26 mouse cellular contexts compared by ENCODE assay signal in the genomic region with DNA sequence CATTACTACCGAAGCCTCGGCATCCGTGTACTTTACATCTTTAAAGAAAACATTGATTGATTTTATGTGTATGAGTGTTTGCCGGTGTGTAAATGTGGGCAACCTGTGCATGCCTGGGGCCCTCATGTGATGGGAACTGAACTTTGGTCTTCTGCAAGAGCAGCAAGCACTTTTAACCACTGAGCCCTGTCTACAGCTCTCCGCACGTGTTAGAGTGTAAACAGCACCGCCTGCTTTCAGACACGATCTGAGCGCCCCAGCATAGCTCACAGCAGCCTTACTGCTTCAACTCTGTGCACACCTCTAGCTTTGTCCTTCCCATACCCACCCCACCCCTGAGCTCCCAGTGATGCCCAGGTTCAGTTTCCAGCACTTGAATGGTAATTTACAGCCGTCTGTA. TPM values are rescaled to one million over a fixed set of nuclear protein-coding genes. Genes with fewer than 3 reads are reported as not detected.
DNase-seq lines count a peak whose midpoint lies in the region; ATAC-seq and TF ChIP-seq lines count a peak whose summit lies in the region.
"Had no signal": no experiment of that assay in that cellular context is flagged by ENCODE, and none has a peak within 500 bp of the region (broad histone marks: within the 10 kb centered on the region; RNA-seq: fewer than 3 reads in every experiment).

No protein-coding gene starts in this region.

- TF ChIP-seq CTCF in stomach, postnatal 0 days (IDR thresholded peaks at IDR 0.05; ENCODE audit: low read depth): no peak

- H3K27ac ChIP-seq in liver, embryonic 11.5 days (ENCODE audit: low read depth, low read length): no peak overlapping the region
- H3K27ac ChIP-seq in stomach, postnatal 0 days (replicated peaks): no peak overlapping the region
- H3K27ac ChIP-seq: forebrain, embryonic 10.5 days; heart, adult 2 months; hindbrain, embryonic 13.5 days; layer of hippocampus, adult 2 months; midbrain, embryonic 12.5 days; neural tube, embryonic 15.5 days had no signal

- TF ChIP-seq EP300 in stomach, postnatal 0 days (optimal IDR thresholded peaks at IDR 0.05): no peak

- H3K4me2 ChIP-seq in liver, embryonic 11.5 days: no peak overlapping the region
- no peak overlapping the region for H3K4me2 ChIP-seq in stomach, postnatal 0 days (replicated peaks; ENCODE audit: low read depth)
- H3K4me2 ChIP-seq: hindbrain, embryonic 13.5 days; midbrain, embryonic 12.5 days; neural tube, embryonic 15.5 days had no signal

- H3K9me3 ChIP-seq in liver, embryonic 11.5 days (ENCODE audit: control insufficient read depth, low read length): no peaks in the 10 kb centered on the region
- no peaks in the 10 kb centered on the region for H3K9me3 ChIP-seq in stomach, postnatal 0 days (ENCODE audit: control insufficient read depth, low read length)
- H3K9me3 ChIP-seq: forebrain, embryonic 10.5 days; hindbrain, embryonic 13.5 days; midbrain, embryonic 12.5 days; neural tube, embryonic 15.5 days had no signal

- no peaks in the 10 kb centered on the region for H3K36me3 ChIP-seq in liver, embryonic 11.5 days (ENCODE audit: control insufficient read depth, insufficient read depth, low read length)
- H3K36me3 ChIP-seq in stomach, postnatal 0 days (ENCODE audit: control insufficient read depth, insufficient read depth, low read length): no peaks in the 10 kb centered on the region
- H3K36me3 ChIP-seq: forebrain, embryonic 10.5 days; hindbrain, embryonic 13.5 days; midbrain, embryonic 12.5 days; neural tube, embryonic 15.5 days had no signal

- no peak overlapping the region for H3K4me3 ChIP-seq in liver, embryonic 11.5 days (ENCODE audit: low read depth, low read length)
- H3K4me3 ChIP-seq in stomach, postnatal 0 days (ENCODE audit: low read depth, low read length): no peak overlapping the region
- H3K4me3 ChIP-seq: forebrain, embryonic 10.5 days; heart, adult 2 months; hindbrain, embryonic 13.5 days; layer of hippocampus, adult 2 months; midbrain, embryonic 12.5 days; neural tube, embryonic 15.5 days had no signal

- 78% methylated on average over 10 of the region's 10 CpGs for WGBS in liver, embryonic 11.5 days
- WGBS in stomach, postnatal 0 days: 58% methylated on average over 10 of the region's 10 CpGs

- H3K4me1 ChIP-seq in liver, embryonic 11.5 days (replicated peaks; ENCODE audit: control insufficient read depth, insufficient read depth, low read length): no peaks in the 10 kb centered on the region
- no peaks in the 10 kb centered on the region for H3K4me1 ChIP-seq in stomach, postnatal 0 days (replicated peaks; ENCODE audit: control insufficient read depth, insufficient read depth)
- H3K4me1 ChIP-seq: midbrain, embryonic 12.5 days had no signal

- ATAC-seq in liver, embryonic 11.5 days (replicated peaks; ENCODE audit: low FRiP score): no peak
- ATAC-seq in stomach, postnatal 0 days (ENCODE audit: low FRiP score, low TSS enrichment): peak; percentile 21; the same call in 1 of the 2 replicates
- ATAC-seq: Patski had no signal

- DNase-seq in kidney, adult 11 months: peak; percentile 55
- DNase-seq in kidney, adult 18-20 months: no peak
- peak; percentile 22 for DNase-seq in liver
- DNase-seq in liver, embryonic 11.5 days (ENCODE audit: low spot score): no peak
- peak; percentile 53 to 66 for DNase-seq in kidney, postnatal 36 days
- peak; percentile 30 for DNase-seq in stomach, postnatal 0 days (ENCODE audit: low spot score)
- no peak for DNase-seq in thymus, postnatal 14 days
- DNase-seq in Muller cell, postnatal 12 days (ENCODE audit: inconsistent ontology term): no peak
- DNase-seq: adrenal gland, adult 2 months; cerebellum, adult 11 months; cerebellum, adult 9-11 months; gastrocnemius, postnatal 25 days; heart, adult 2 months; lung, adult 2 months; lung, postnatal 14 days; right cerebral cortex, adult 18-20 months; right cerebral cortex, postnatal 4 days; thymus, adult 2 months had no signal

- H3K27me3 ChIP-seq in liver, embryonic 11.5 days (replicated peaks; ENCODE audit: control insufficient read depth, insufficient read depth, low read length): no peaks in the 10 kb centered on the region
- H3K27me3 ChIP-seq in stomach, postnatal 0 days (ENCODE audit: control insufficient read depth, insufficient read depth, low read length): no peaks in the 10 kb centered on the region
- H3K27me3 ChIP-seq: hindbrain, embryonic 13.5 days; midbrain, embryonic 12.5 days; neural tube, embryonic 15.5 days; Patski had no signal

- no peak overlapping the region for H3K9ac ChIP-seq in liver, embryonic 11.5 days (ENCODE audit: low read depth, low read length)
- no peak overlapping the region for H3K9ac ChIP-seq in stomach, postnatal 0 days (ENCODE audit: low read length)
- H3K9ac ChIP-seq: hindbrain, embryonic 13.5 days; midbrain, embryonic 12.5 days; neural tube, embryonic 15.5 days had no signal

RNA-seq across cellular contexts. Expression of a gene that starts 15.3 kb away (rescaled TPM):
- 78.7 and 82.3 TPM in 2 replicates for polyA plus RNA-seq in liver, embryonic 11.5 days (2014; fragmentation: Nextera tagmentation; extraction: Ambion mirVana)
- polyA plus RNA-seq in stomach, postnatal 0 days (2015; fragmentation: Nextera tagmentation; extraction: Ambion mirVana): 0.93 and 1.8 TPM in 2 replicates
- polyA plus RNA-seq: forebrain, embryonic 10.5 days; heart, adult 2 months; heart, embryonic 14.5 days; hindbrain, embryonic 13.5 days; limb, embryonic 11.5 days; midbrain, embryonic 12.5 days; neural tube, embryonic 15.5 days had no signal

Comparison
In these comparisons a context has a peak if more than half of its experiments do, and no peak if none do; other contexts are left out.
1. DNase-seq: peak in kidney, adult 11 months (single experiment), liver (single experiment), kidney, postnatal 36 days (2 of 2) and stomach, postnatal 0 days (single experiment); none in kidney, adult 18-20 months (single experiment), liver, embryonic 11.5 days (single experiment), thymus, postnatal 14 days (single experiment) and Muller cell, postnatal 12 days (single experiment).
2. RNA of a gene that starts 15.3 kb away (polyA plus RNA-seq): 78.7 to 82.3 TPM in liver, embryonic 11.5 days; 0.93 to 1.8 TPM in stomach, postnatal 0 days; every median in the first group is over 10 times any median in the second.